Mouse (Mus musculus) E14TG2a.4 (cell line): ENCODE measurements around the gene Gm3646.

Source experiments
- CTCF ChIP-seq: conservative IDR thresholded peaks from 2 replicates; pipeline ENCODE4 v1.5.1; 2014; ENCODE audit warnings: low read length
- POU5F1 ChIP-seq: IDR thresholded peaks from 2 replicates; pipeline ENCODE4 v1.6.1; 2014; ENCODE audit warnings: low read length, borderline replicate concordance

GRCm38 (mm10) chr1:39813067-39813466 lies 7.9 kb upstream of the Gm3646 start:
- TF ChIP-seq CTCF (no peak), POU5F1 (no peak)
